8 mouse cellular contexts compared by ENCODE assay signal in the genomic region with DNA sequence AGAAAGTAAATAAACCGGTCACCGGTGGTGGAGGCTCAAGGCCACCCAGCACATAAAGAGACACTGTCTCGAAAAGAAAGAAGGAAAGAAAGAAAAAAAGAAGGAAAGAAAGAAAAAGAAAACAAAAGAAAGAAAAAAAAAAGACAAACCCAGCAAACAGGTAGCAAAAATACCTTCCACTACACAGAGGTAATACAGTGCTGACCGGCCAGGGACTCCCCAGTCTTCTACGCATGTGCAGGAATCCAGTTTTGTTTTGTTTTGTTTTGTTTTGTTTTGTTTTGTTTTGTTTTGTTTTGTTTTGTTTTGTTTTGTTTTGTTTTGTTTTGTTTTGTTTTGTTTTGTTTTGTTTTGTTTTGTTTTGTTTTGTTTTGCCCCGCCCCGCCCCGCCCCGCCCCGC. TPM values are rescaled to one million over a fixed set of nuclear protein-coding genes. Genes with fewer than 3 reads are reported as not detected.
DNase-seq lines count a peak whose midpoint lies in the region; ATAC-seq and TF ChIP-seq lines count a peak whose summit lies in the region.
"Not testable (repeated sequence)": the region's sequence is repeated elsewhere in the genome, so short reads cannot be mapped to it uniquely, and the experiment has no call there.

No protein-coding gene starts in this region.

- H3K4me3 ChIP-seq in bone marrow macrophage, adult 2 months (ENCODE audit: insufficient read depth, low read length): peak overlapping the region; percentile 25; the same call in 1 of the 2 replicates
- H3K4me3 ChIP-seq in forebrain, embryonic 11.5 days (ENCODE audit: low read depth, low read length); intestine, embryonic 14.5 days (ENCODE audit: low read depth, low read length): not testable (repeated sequence)
- peak overlapping the region; percentile 79 for H3K4me3 ChIP-seq in heart, embryonic 12.5 days
- H3K4me3 ChIP-seq in limb, embryonic 10.5 days: peak overlapping the region; percentile 98
- peak overlapping the region; percentile 99 for H3K4me3 ChIP-seq in lung, embryonic 14.5 days (ENCODE audit: low read depth, low read length)
- H3K4me3 ChIP-seq in myocyte: peak overlapping the region; percentile 55

- H3K9ac ChIP-seq in forebrain, embryonic 11.5 days (ENCODE audit: low read length); heart, embryonic 12.5 days; intestine, embryonic 14.5 days (ENCODE audit: low read length); lung, embryonic 14.5 days: not testable (repeated sequence)

- DNase-seq in forebrain, embryonic 11.5 days (ENCODE audit: low spot score); intestine, embryonic 14.5 days (ENCODE audit: low spot score); limb, embryonic 10.5 days (ENCODE audit: low spot score); lung, embryonic 14.5 days: not testable (repeated sequence)
- DNase-seq in thymus, postnatal 4 days: peak; percentile 52

- not testable (repeated sequence) for H3K4me1 ChIP-seq in bone marrow macrophage, adult 2 months (ENCODE audit: control insufficient read depth, insufficient read depth, low read length); forebrain, embryonic 11.5 days (replicated peaks; ENCODE audit: control insufficient read depth, insufficient read depth, low read length); intestine, embryonic 14.5 days (replicated peaks; ENCODE audit: control insufficient read depth, insufficient read depth, low read length); lung, embryonic 14.5 days (ENCODE audit: insufficient read depth)
- H3K4me1 ChIP-seq in heart, embryonic 12.5 days (replicated peaks): peaks cover 11% of the 10 kb centered on the region
- peaks cover 40% of the 10 kb centered on the region for H3K4me1 ChIP-seq in limb, embryonic 10.5 days

- not testable (repeated sequence) for H3K27ac ChIP-seq in bone marrow macrophage, adult 2 months (ENCODE audit: insufficient read depth, low read depth, low read length); forebrain, embryonic 11.5 days (ENCODE audit: low read depth, low read length); heart, embryonic 12.5 days (ENCODE audit: poor library complexity, severe bottlenecking); intestine, embryonic 14.5 days (ENCODE audit: low read depth); limb, embryonic 10.5 days; lung, embryonic 14.5 days (ENCODE audit: low read depth)

- not testable (repeated sequence) for ATAC-seq in forebrain, embryonic 11.5 days (replicated peaks; ENCODE audit: low FRiP score); lung, embryonic 14.5 days (ENCODE audit: insufficient read depth)
- 0 out of 2 replicates have a peak, but pooled peaks have one; percentile 56 for ATAC-seq in heart, embryonic 12.5 days (ENCODE audit: insufficient number of reproducible peaks, low FRiP score)
- ATAC-seq in intestine, embryonic 14.5 days (replicated peaks; ENCODE audit: low FRiP score, low TSS enrichment, low read depth): 0 out of 2 replicates have a peak, but pooled peaks have one; percentile 34

- not testable (repeated sequence) for H3K9me3 ChIP-seq in forebrain, embryonic 11.5 days (ENCODE audit: control insufficient read depth, low read length); heart, embryonic 12.5 days (replicated peaks); intestine, embryonic 14.5 days (ENCODE audit: control insufficient read depth, low read length); limb, embryonic 10.5 days (replicated peaks); lung, embryonic 14.5 days (ENCODE audit: low read depth, low read length)

- TF ChIP-seq CTCF in bone marrow macrophage, adult 2 months (IDR thresholded peaks at IDR 0.05; ENCODE audit: low read depth, low read length); lung, embryonic 14.5 days (IDR thresholded peaks at IDR 0.05; ENCODE audit: low read depth): not testable (repeated sequence)

- H3ac ChIP-seq in myocyte (ENCODE audit: control insufficient read depth, insufficient read length): peak overlapping the region; percentile 60

- H3K36me3 ChIP-seq in forebrain, embryonic 11.5 days (ENCODE audit: control insufficient read depth, insufficient read depth, low read length); myocyte (ENCODE audit: control insufficient read depth, insufficient read depth): not testable (repeated sequence)
- H3K36me3 ChIP-seq in heart, embryonic 12.5 days: peaks cover 31% of the 10 kb centered on the region
- peaks cover 23% of the 10 kb centered on the region for H3K36me3 ChIP-seq in intestine, embryonic 14.5 days (ENCODE audit: control insufficient read depth, insufficient read depth, low read length)
- H3K36me3 ChIP-seq in limb, embryonic 10.5 days: peaks cover 35% of the 10 kb centered on the region
- peaks cover 31% of the 10 kb centered on the region for H3K36me3 ChIP-seq in lung, embryonic 14.5 days (ENCODE audit: insufficient read depth)

- 0 out of 2 replicates have a peak overlapping the region, but pooled peaks have one; percentile 80 for H3K4me2 ChIP-seq in forebrain, embryonic 11.5 days (ENCODE audit: low read depth, low read length, severe bottlenecking)
- peak overlapping the region; percentile 86 for H3K4me2 ChIP-seq in heart, embryonic 12.5 days
- peak overlapping the region; percentile 53; the same call in 1 of the 2 replicates for H3K4me2 ChIP-seq in intestine, embryonic 14.5 days (ENCODE audit: low read length)
- H3K4me2 ChIP-seq in lung, embryonic 14.5 days: peak overlapping the region; percentile 89
- H3K4me2 ChIP-seq in myocyte (ENCODE audit: low read depth): peak overlapping the region; percentile 74

- H3K79me2 ChIP-seq in myocyte (ENCODE audit: control insufficient read depth, insufficient read depth): peaks cover 13% of the 10 kb centered on the region

- TF ChIP-seq POLR2A in bone marrow macrophage, adult 2 months (IDR thresholded peaks at IDR 0.05; ENCODE audit: borderline replicate concordance, low read depth, low read length); myocyte (IDR thresholded peaks at IDR 0.05; ENCODE audit: insufficient read length, low read depth): not testable (repeated sequence)

- 36% methylated on average over 10 of the region's 10 CpGs for WGBS in forebrain, embryonic 11.5 days
- 36% methylated on average over 10 of the region's 10 CpGs for WGBS in heart, embryonic 12.5 days
- 34% methylated on average over 10 of the region's 10 CpGs for WGBS in intestine, embryonic 14.5 days
- WGBS in limb, embryonic 10.5 days: 38% methylated on average over 10 of the region's 10 CpGs
- 33% methylated on average over 10 of the region's 10 CpGs for WGBS in lung, embryonic 14.5 days

- H3K27me3 ChIP-seq in forebrain, embryonic 11.5 days (ENCODE audit: control insufficient read depth, insufficient read depth, low read length); heart, embryonic 12.5 days (replicated peaks); intestine, embryonic 14.5 days (replicated peaks; ENCODE audit: control insufficient read depth, insufficient read depth, low read length); limb, embryonic 10.5 days (ENCODE audit: low read depth, poor library complexity, severe bottlenecking); lung, embryonic 14.5 days (ENCODE audit: insufficient read depth, low read length); myocyte (ENCODE audit: control insufficient read depth, insufficient read depth, insufficient read length): not testable (repeated sequence)

RNA-seq across cellular contexts. Expression of gene Wdr18, which starts 0.5 kb away (rescaled TPM):
- 32.2 and 35.8 TPM in 2 replicates for polyA plus RNA-seq in bone marrow macrophage, adult 2 months (2012; ENCODE audit: insufficient read depth, insufficient read length, missing spikeins)
- polyA plus RNA-seq in forebrain, embryonic 11.5 days (2014; fragmentation: Nextera tagmentation; extraction: Ambion mirVana): 111 and 112 TPM in 2 replicates
- polyA plus RNA-seq in heart, embryonic 12.5 days (2016; fragmentation: Nextera tagmentation; extraction: Ambion mirVana): 78.8 and 89.6 TPM in 2 replicates
- polyA plus RNA-seq in intestine, embryonic 14.5 days (2014; fragmentation: Nextera tagmentation; extraction: Ambion mirVana): 126 and 134 TPM in 2 replicates
- polyA plus RNA-seq in limb, embryonic 10.5 days (2016; fragmentation: Nextera tagmentation; extraction: Ambion mirVana): 174 and 201 TPM in 2 replicates
- polyA plus RNA-seq in lung, embryonic 14.5 days (2014; fragmentation: Nextera tagmentation; extraction: Ambion mirVana): 113 and 124 TPM in 2 replicates
- 35.1 TPM for polyA plus RNA-seq in myocyte (2012; fragmentation: generic; extraction: Trizol)

RNA-seq across cellular contexts. Expression of gene Grin3b, which starts 11.1 kb away (rescaled TPM):
- 0.65 and 0.91 TPM in 2 replicates for polyA plus RNA-seq in bone marrow macrophage, adult 2 months (2012; ENCODE audit: insufficient read depth, insufficient read length, missing spikeins)
- 0.29 and 0.33 TPM in 2 replicates for polyA plus RNA-seq in forebrain, embryonic 11.5 days (2014; fragmentation: Nextera tagmentation; extraction: Ambion mirVana)
- 0.12 and 0.29 TPM in 2 replicates for polyA plus RNA-seq in heart, embryonic 12.5 days (2016; fragmentation: Nextera tagmentation; extraction: Ambion mirVana)
- 0.23 and 0.28 TPM in 2 replicates for polyA plus RNA-seq in intestine, embryonic 14.5 days (2014; fragmentation: Nextera tagmentation; extraction: Ambion mirVana)
- polyA plus RNA-seq in limb, embryonic 10.5 days (2016; fragmentation: Nextera tagmentation; extraction: Ambion mirVana): 0.28 and 0.40 TPM in 2 replicates
- polyA plus RNA-seq in lung, embryonic 14.5 days (2014; fragmentation: Nextera tagmentation; extraction: Ambion mirVana): 0.30 and 0.41 TPM in 2 replicates
- polyA plus RNA-seq in myocyte (2012; fragmentation: generic; extraction: Trizol): 0.73 TPM

RNA-seq across cellular contexts. Expression of gene Tmem259, which starts 24.7 kb away (rescaled TPM):
- polyA plus RNA-seq in bone marrow macrophage, adult 2 months (2012; ENCODE audit: insufficient read depth, insufficient read length, missing spikeins): 86.5 and 101 TPM in 2 replicates
- polyA plus RNA-seq in forebrain, embryonic 11.5 days (2014; fragmentation: Nextera tagmentation; extraction: Ambion mirVana): 17.8 and 18.6 TPM in 2 replicates
- 20.8 and 20.9 TPM in 2 replicates for polyA plus RNA-seq in heart, embryonic 12.5 days (2016; fragmentation: Nextera tagmentation; extraction: Ambion mirVana)
- 14.4 and 17.5 TPM in 2 replicates for polyA plus RNA-seq in intestine, embryonic 14.5 days (2014; fragmentation: Nextera tagmentation; extraction: Ambion mirVana)
- 14.9 and 16.4 TPM in 2 replicates for polyA plus RNA-seq in limb, embryonic 10.5 days (2016; fragmentation: Nextera tagmentation; extraction: Ambion mirVana)
- 19.3 and 23.4 TPM in 2 replicates for polyA plus RNA-seq in lung, embryonic 14.5 days (2014; fragmentation: Nextera tagmentation; extraction: Ambion mirVana)
- 152 TPM for polyA plus RNA-seq in myocyte (2012; fragmentation: generic; extraction: Trizol)

RNA-seq across cellular contexts. Expression of gene Cnn2, which starts 29.0 kb away (rescaled TPM):
- polyA plus RNA-seq in bone marrow macrophage, adult 2 months (2012; ENCODE audit: insufficient read depth, insufficient read length, missing spikeins): 37.5 and 41.5 TPM in 2 replicates
- 160 and 182 TPM in 2 replicates for polyA plus RNA-seq in forebrain, embryonic 11.5 days (2014; fragmentation: Nextera tagmentation; extraction: Ambion mirVana)
- polyA plus RNA-seq in heart, embryonic 12.5 days (2016; fragmentation: Nextera tagmentation; extraction: Ambion mirVana): 302 and 307 TPM in 2 replicates
- 320 and 368 TPM in 2 replicates for polyA plus RNA-seq in intestine, embryonic 14.5 days (2014; fragmentation: Nextera tagmentation; extraction: Ambion mirVana)
- polyA plus RNA-seq in limb, embryonic 10.5 days (2016; fragmentation: Nextera tagmentation; extraction: Ambion mirVana): 261 and 301 TPM in 2 replicates
- 354 and 364 TPM in 2 replicates for polyA plus RNA-seq in lung, embryonic 14.5 days (2014; fragmentation: Nextera tagmentation; extraction: Ambion mirVana)
- polyA plus RNA-seq in myocyte (2012; fragmentation: generic; extraction: Trizol): 109 TPM

RNA-seq across cellular contexts. Expression of gene Arid3a, which starts 32.6 kb away (rescaled TPM):
- 15.4 and 17.8 TPM in 2 replicates for polyA plus RNA-seq in bone marrow macrophage, adult 2 months (2012; ENCODE audit: insufficient read depth, insufficient read length, missing spikeins)
- polyA plus RNA-seq in forebrain, embryonic 11.5 days (2014; fragmentation: Nextera tagmentation; extraction: Ambion mirVana): 5.4 and 6.6 TPM in 2 replicates
- 6.3 and 8.3 TPM in 2 replicates for polyA plus RNA-seq in heart, embryonic 12.5 days (2016; fragmentation: Nextera tagmentation; extraction: Ambion mirVana)
- polyA plus RNA-seq in intestine, embryonic 14.5 days (2014; fragmentation: Nextera tagmentation; extraction: Ambion mirVana): 12.7 and 14.4 TPM in 2 replicates
- polyA plus RNA-seq in limb, embryonic 10.5 days (2016; fragmentation: Nextera tagmentation; extraction: Ambion mirVana): 18.2 and 29.4 TPM in 2 replicates
- polyA plus RNA-seq in lung, embryonic 14.5 days (2014; fragmentation: Nextera tagmentation; extraction: Ambion mirVana): 5.1 and 5.4 TPM in 2 replicates
- polyA plus RNA-seq in myocyte (2012; fragmentation: generic; extraction: Trizol): 1.2 TPM
